ENCODE assay signal across 9 mouse cellular contexts in the genomic region with DNA sequence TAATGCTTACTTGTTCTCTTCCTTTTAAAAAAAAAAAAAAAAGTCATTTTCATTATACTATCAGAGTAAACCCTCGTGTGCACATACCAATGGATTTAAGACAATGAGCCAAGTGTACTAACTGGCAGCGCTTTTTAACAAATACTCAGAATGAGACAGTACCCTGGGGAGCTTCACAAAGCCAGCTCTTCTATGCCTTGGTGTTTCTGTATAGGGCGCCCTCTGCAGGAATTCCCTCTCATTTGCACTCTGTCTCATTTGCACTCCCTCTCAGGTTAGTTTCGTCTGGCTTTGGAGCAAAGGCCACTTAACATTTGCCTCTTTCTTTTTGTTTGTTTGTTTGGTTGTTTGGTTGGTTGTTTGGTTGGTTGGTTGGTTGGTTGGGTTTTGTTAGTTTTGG. TPM values are rescaled to one million over a fixed set of nuclear protein-coding genes. Genes with fewer than 3 reads are reported as not detected.
DNase-seq lines count a peak whose midpoint lies in the region; ATAC-seq and TF ChIP-seq lines count a peak whose summit lies in the region.
"Had no signal": no experiment of that assay in that cellular context is flagged by ENCODE, and none has a peak within 500 bp of the region (broad histone marks: within the 10 kb centered on the region; RNA-seq: fewer than 3 reads in every experiment).

No protein-coding gene starts in this region.

- ATAC-seq in hindbrain, postnatal 0 days, result peak; percentile 79
- ATAC-seq in midbrain, embryonic 16.5 days, result no peak

- no peaks in the 10 kb centered on the region for H3K36me3 ChIP-seq in ES-Bruce4 (ENCODE audit: control insufficient read depth, insufficient read depth, low read length, poor library complexity, severe bottlenecking)
- H3K36me3 ChIP-seq in hindbrain, postnatal 0 days (ENCODE audit: insufficient read depth, low read length), result no peaks in the 10 kb centered on the region
- H3K36me3 ChIP-seq in midbrain, embryonic 16.5 days (ENCODE audit: control insufficient read depth, insufficient read depth, low read length), result no peaks in the 10 kb centered on the region
- H3K36me3 ChIP-seq: liver, embryonic 13.5 days had no signal

- no peaks in the 10 kb centered on the region for H3K4me1 ChIP-seq in ES-Bruce4 (ENCODE audit: control insufficient read depth, insufficient read depth, low read length)
- no peaks in the 10 kb centered on the region for H3K4me1 ChIP-seq in hindbrain, postnatal 0 days (ENCODE audit: insufficient read depth, low read length)
- no peaks in the 10 kb centered on the region for H3K4me1 ChIP-seq in midbrain, embryonic 16.5 days (ENCODE audit: control insufficient read depth, insufficient read depth, low read length)
- H3K4me1 ChIP-seq: liver, embryonic 13.5 days had no signal

- no peaks in the 10 kb centered on the region for H3K27me3 ChIP-seq in ES-Bruce4 (ENCODE audit: control insufficient read depth, insufficient read depth, low read length, poor library complexity, severe bottlenecking)
- H3K27me3 ChIP-seq in hindbrain, postnatal 0 days (ENCODE audit: insufficient read depth, low read length), result no peaks in the 10 kb centered on the region
- H3K27me3 ChIP-seq in midbrain, embryonic 16.5 days (ENCODE audit: control insufficient read depth, insufficient read depth, low read depth, low read length), result no peaks in the 10 kb centered on the region
- H3K27me3 ChIP-seq: liver, embryonic 13.5 days had no signal

- no peak for TF ChIP-seq EP300 in ES-Bruce4 (IDR thresholded peaks at IDR 0.05; ENCODE audit: insufficient read depth, low read depth, low read length)

- no peak overlapping the region for H3K27ac ChIP-seq in ES-Bruce4 (ENCODE audit: insufficient read depth, low read length)
- no peak overlapping the region for H3K27ac ChIP-seq in hindbrain, postnatal 0 days
- no peak overlapping the region for H3K27ac ChIP-seq in midbrain, embryonic 16.5 days (ENCODE audit: low read length)
- H3K27ac ChIP-seq: liver, embryonic 13.5 days had no signal

- H3K4me3 ChIP-seq in ES-Bruce4 (ENCODE audit: low read depth, low read length), result no peak overlapping the region
- no peak overlapping the region for H3K4me3 ChIP-seq in hindbrain, postnatal 0 days (ENCODE audit: low read length)
- H3K4me3 ChIP-seq in midbrain, embryonic 16.5 days (ENCODE audit: low read depth, low read length), result no peak overlapping the region
- H3K4me3 ChIP-seq: liver, embryonic 13.5 days had no signal

- H3K9ac ChIP-seq in ES-Bruce4 (ENCODE audit: low read depth, poor library complexity, severe bottlenecking), result no peak overlapping the region
- no peak overlapping the region for H3K9ac ChIP-seq in hindbrain, postnatal 0 days (replicated peaks; ENCODE audit: low read length)
- no peak overlapping the region for H3K9ac ChIP-seq in midbrain, embryonic 16.5 days (ENCODE audit: low read depth, low read length)
- H3K9ac ChIP-seq: liver, embryonic 13.5 days had no signal

- no peaks in the 10 kb centered on the region for H3K9me3 ChIP-seq in ES-Bruce4 (replicated peaks; ENCODE audit: control insufficient read depth, insufficient read depth, low read length, poor library complexity, severe bottlenecking)
- no peaks in the 10 kb centered on the region for H3K9me3 ChIP-seq in hindbrain, postnatal 0 days (ENCODE audit: low read length)
- H3K9me3 ChIP-seq in midbrain, embryonic 16.5 days (replicated peaks; ENCODE audit: control insufficient read depth, low read length, poor library complexity, severe bottlenecking), result no peaks in the 10 kb centered on the region
- H3K9me3 ChIP-seq: liver, embryonic 13.5 days had no signal

- H3K4me2 ChIP-seq in hindbrain, postnatal 0 days (ENCODE audit: low read depth, low read length), result no peak overlapping the region
- no peak overlapping the region for H3K4me2 ChIP-seq in midbrain, embryonic 16.5 days (ENCODE audit: low read length)
- H3K4me2 ChIP-seq: liver, embryonic 13.5 days had no signal

- TF ChIP-seq POLR2A in ES-Bruce4 (IDR thresholded peaks at IDR 0.05; ENCODE audit: insufficient read depth, low read length), result no peak

- DNase-seq in layer of hippocampus, adult 11-12 months (ENCODE audit: low spot score), result peak; percentile 24
- no peak for DNase-seq in layer of hippocampus, adult 9-10 months (ENCODE audit: low spot score)
- peak; percentile 42 for DNase-seq in ZHBTc4 (ENCODE audit: low read depth, low spot score)
- peak; percentile 59 to 67 for DNase-seq in cerebellum, postnatal 25 days
- DNase-seq in hindbrain, postnatal 0 days (ENCODE audit: low spot score), result peak; percentile 64
- DNase-seq in thymus, postnatal 4 days, result peak; percentile 17
- DNase-seq: liver, embryonic 13.5 days had no signal

- WGBS in hindbrain, postnatal 0 days, result 25% methylated on average over 4 of the region's 4 CpGs
- 33% methylated on average over 4 of the region's 4 CpGs for WGBS in midbrain, embryonic 16.5 days

- peak; percentile 21 for TF ChIP-seq CTCF in ES-Bruce4 (IDR thresholded peaks at IDR 0.05; ENCODE audit: low read depth, low read length)
- peak; percentile 61 for TF ChIP-seq CTCF in hindbrain, postnatal 0 days (IDR thresholded peaks at IDR 0.05; ENCODE audit: low read depth)

RNA-seq across cellular contexts. Expression of a gene that starts 40.1 kb away (rescaled TPM):
- 35.3 and 35.6 TPM in 2 replicates for polyA plus RNA-seq in ES-Bruce4 (2011; ENCODE audit: insufficient read depth, insufficient read length, low read depth, missing spikeins)
- 17.5 and 33.2 TPM in 2 replicates for total RNA-seq in hindbrain, postnatal 0 days (2014; rRNA removed)
- 53.5 and 62.3 TPM in 2 replicates for polyA plus RNA-seq in hindbrain, postnatal 0 days (2015; fragmentation: Nextera tagmentation; extraction: Ambion mirVana)
- 58.3 and 64.0 TPM in 2 replicates for polyA plus RNA-seq in midbrain, embryonic 16.5 days (2015; fragmentation: Nextera tagmentation; extraction: Ambion mirVana)
